Mouse (Mus musculus) liver, embryonic 14.5 days (tissue): ENCODE data around the gene Tmem104. TPM values are rescaled to one million over a fixed set of nuclear protein-coding genes. Genes with fewer than 3 reads are reported as not detected.

Experiments
- ATAC-seq: fragments of 200-750 bp; cut with Nextera tagmentation; 2 replicates; pipeline ENCODE4 v1.8.0; 2017; ENCODE audit warnings: moderate number of reproducible peaks, mild to moderate bottlenecking, moderate library complexity; ENCODE audit not compliant: insufficient read depth
- DNase-seq, 3 experiments: peaks; one replicate each; pipeline ENCODE4 v3.0.0-alpha.2; 2012 to 2013; ENCODE audit warnings: low read depth in 3 of 3, low spot score in 3 of 3
- H3K27ac ChIP-seq: fragments of 300-500 bp; sonication (generic); 2 replicates; pipeline ENCODE4 v1.5.1; 2014; ENCODE audit warnings: moderate library complexity, mild to moderate bottlenecking, control low read depth, inconsistent platforms
- H3K27me3 ChIP-seq: fragments of 300-500 bp; sonication (generic); 2 replicates; pipeline ENCODE4 v1.6.1; 2014; ENCODE audit warnings: mild to moderate bottlenecking, low read length, moderate library complexity; ENCODE audit not compliant: control insufficient read depth, insufficient read depth
- H3K36me3 ChIP-seq: fragments of 300-500 bp; sonication (generic); replicated peaks from 2 replicates; pipeline ENCODE4 v1.6.1; 2014; ENCODE audit warnings: low read depth; ENCODE audit not compliant: control insufficient read depth, insufficient read depth
- H3K4me1 ChIP-seq, 2 experiments: fragments of 200-500 bp in 1 of 2; fragments of 300-500 bp in 1 of 2; sonication (generic) in 1 of 2; replicated peaks; 2 replicates each; pipeline ENCODE4 v1.6.1; 2012 to 2014; ENCODE audit warnings: antibody characterized with exemption in 1 of 2, inconsistent platforms in 1 of 2, low read length in 1 of 2; ENCODE audit not compliant: control insufficient read depth in 2 of 2, insufficient read depth in 2 of 2
- H3K4me2 ChIP-seq: fragments of 300-500 bp; sonication (generic); 2 replicates; pipeline ENCODE4 v1.6.1; 2014; ENCODE audit warnings: low read depth, mild to moderate bottlenecking, control low read depth, moderate library complexity
- H3K4me3 ChIP-seq, 2 experiments: fragments of 200-500 bp in 1 of 2; fragments of 300-500 bp in 1 of 2; sonication (generic) in 1 of 2; 2 replicates each; pipeline ENCODE4 v1.5.1; 2012 to 2014; ENCODE audit warnings: low read depth in 2 of 2, low read length in 2 of 2, mild to moderate bottlenecking in 2 of 2, control low read depth in 1 of 2, inconsistent platforms in 1 of 2, moderate library complexity in 1 of 2; ENCODE audit not compliant: insufficient read depth in 1 of 2
- H3K9ac ChIP-seq: fragments of 300-500 bp; sonication (generic); replicated peaks from 2 replicates; pipeline ENCODE4 v1.6.1; 2014; ENCODE audit warnings: mild to moderate bottlenecking, control low read depth, moderate library complexity
- H3K9me3 ChIP-seq: fragments of 300-500 bp; sonication (generic); 2 replicates; pipeline ENCODE4 v1.6.1; 2016; ENCODE audit warnings: low read length, mixed read lengths; ENCODE audit not compliant: control insufficient read depth
- CTCF ChIP-seq: IDR thresholded peaks from 2 replicates; pipeline ENCODE4 v1.5.1; 2016; ENCODE audit warnings: antibody characterized with exemption, low read depth, control low read depth
- EP300 ChIP-seq: IDR thresholded peaks from 2 replicates; pipeline ENCODE4 v1.6.1; 2016; ENCODE audit warnings: antibody characterized with exemption, low read depth
- WGBS: fragments of 180-500 bp; shearing (Covaris S2); extraction: QIAGEN DNeasy Blood & Tissue Kit; methylation state at CpG from one replicate; pipeline ENCODE4 v1.1.7; 2014; ENCODE audit not compliant: insufficient replicate concordance; 5-methylcytosine and 5-hydroxymethylcytosine counted together
- polyA plus RNA-seq, 2 experiments: library from polyadenylated mRNA; depleted of rRNA in 1 of 2; stranded (reverse) in 1 of 2; unstranded in 1 of 2; fragments of >200 nt; fragmentation: Nextera tagmentation in 1 of 2; extraction: Ambion mirVana in 1 of 2; gene quantifications; 2 replicates each; pipeline versions ENCODE4 v1.2.1 to v1.2.3; 2012 to 2014

Gene Tmem104
- polyA plus RNA-seq, 2 experiments: 1.7 to 4.0 TPM

- Histone ChIP-seq H3K4me3 (no peak overlapping the region), H3K36me3 (no peaks in the 10 kb centered on the region), H3K27ac (no peak overlapping the region), H3K4me2 (no peak overlapping the region), H3K4me1 (no peaks in the 10 kb centered on the region), H3K9me3 (no peaks in the 10 kb centered on the region), H3K9ac (no peak overlapping the region), H3K27me3 (peaks cover 22% of the 10 kb centered on the region)
- no peak for DNase-seq
- TF ChIP-seq CTCF (no peak), EP300 (no peak)
- 17% methylated on average over 54 of the region's 59 CpGs for WGBS
- ATAC-seq: 0 out of 2 replicates have a peak, but pooled peaks have one; percentile 21
Observed at GRCm38 (mm10) chr11:115257775-115258510, 70.7 kb downstream of the Tmem104 start.

GRCm38 (mm10) chr11:115259134-115259533, 71.8 kb downstream of the Tmem104 start:
- no peak overlapping the region for H3K4me3 ChIP-seq
- no peak overlapping the region for H3K4me2 ChIP-seq
- H3K9me3 ChIP-seq: no peaks in the 10 kb centered on the region
- no peaks in the 10 kb centered on the region for H3K4me1 ChIP-seq
- ATAC-seq: no peak
- peaks cover 25% of the 10 kb centered on the region for H3K27me3 ChIP-seq
- H3K36me3 ChIP-seq: no peaks in the 10 kb centered on the region
- WGBS: 55% methylated on average over 4 of the region's 4 CpGs
- TF ChIP-seq CTCF: no peak
- TF ChIP-seq EP300: no peak
- no peak for DNase-seq
- H3K9ac ChIP-seq: no peak overlapping the region
- H3K27ac ChIP-seq: no peak overlapping the region

- Histone ChIP-seq H3K4me3 (no peak overlapping the region), H3K27me3 (peaks cover 52% of the 10 kb centered on the region), H3K9ac (no peak overlapping the region), H3K9me3 (no peaks in the 10 kb centered on the region), H3K4me1 (no peaks in the 10 kb centered on the region), H3K4me2 (no peak overlapping the region), H3K36me3 (no peaks in the 10 kb centered on the region), H3K27ac (no peak overlapping the region)
- TF ChIP-seq CTCF (no peak), EP300 (no peak)
- no peak for ATAC-seq
- 67% methylated on average over 11 of the region's 11 CpGs for WGBS
- no peak for DNase-seq
Observed at GRCm38 (mm10) chr11:115262954-115263353, 75.7 kb downstream of the Tmem104 start.

- Histone ChIP-seq H3K27ac (no peak overlapping the region), H3K4me3 (no peak overlapping the region), H3K4me2 (no peak overlapping the region), H3K9ac (no peak overlapping the region), H3K36me3 (no peaks in the 10 kb centered on the region), H3K4me1 (no peaks in the 10 kb centered on the region), H3K27me3 (peaks cover 45% of the 10 kb centered on the region), H3K9me3 (no peaks in the 10 kb centered on the region)
- WGBS: 39% methylated on average over 7 of the region's 7 CpGs
- TF ChIP-seq EP300 (no peak), CTCF (no peak)
- no peak for DNase-seq
- ATAC-seq: no peak
Observed at GRCm38 (mm10) chr11:115264136-115264861, 77.0 kb downstream of the Tmem104 start.
